Mouse (Mus musculus) liver, adult 2 months (tissue): ENCODE data around the gene Pwp2. TPM values are rescaled to one million over a fixed set of nuclear protein-coding genes. Genes with fewer than 3 reads are reported as not detected.
A peak's percentile ranks its signal among the peaks of the same experiment; 100 is the strongest.

Experiments used
- DNase-seq: peaks from one replicate; pipeline ENCODE4 v3.0.0-alpha.2; 2011; ENCODE audit warnings: low read depth, low spot score; ENCODE audit errors: extremely low read depth
- H3K27ac ChIP-seq: fragments of 200-500 bp; replicated peaks from 2 replicates; pipeline ENCODE4 v1.5.1; 2012; ENCODE audit warnings: low read depth, mild to moderate bottlenecking, control low read depth, inconsistent platforms, low read length; ENCODE audit not compliant: insufficient read depth
- H3K27me3 ChIP-seq: fragments of 200-500 bp; 2 replicates; pipeline ENCODE4 v1.6.1; 2012; ENCODE audit warnings: mild to moderate bottlenecking, moderate library complexity, low read length, inconsistent platforms; ENCODE audit not compliant: control insufficient read depth, insufficient read depth
- H3K36me3 ChIP-seq: fragments of 200-500 bp; 2 replicates; pipeline ENCODE4 v1.6.1; 2012; ENCODE audit warnings: low read length, inconsistent platforms; ENCODE audit not compliant: control insufficient read depth, insufficient read depth
- H3K4me1 ChIP-seq: fragments of 200-500 bp; 2 replicates; pipeline ENCODE4 v1.6.1; 2011; ENCODE audit warnings: low read length; ENCODE audit not compliant: control insufficient read depth, insufficient read depth
- H3K4me3 ChIP-seq: fragments of 200-500 bp; 2 replicates; pipeline ENCODE4 v1.5.1; 2011; ENCODE audit warnings: low read depth, mild to moderate bottlenecking, control low read depth, low read length, moderate library complexity; ENCODE audit not compliant: insufficient read depth
- H3K79me2 ChIP-seq: fragments of 200-500 bp; 2 replicates; pipeline ENCODE4 v1.6.1; 2012; ENCODE audit warnings: inconsistent platforms, mild to moderate bottlenecking, low read length, moderate library complexity; ENCODE audit not compliant: control insufficient read depth, insufficient read depth
- H3K9ac ChIP-seq: fragments of 200-500 bp; 2 replicates; pipeline ENCODE4 v1.6.1; 2012; ENCODE audit warnings: low read depth, mild to moderate bottlenecking, control low read depth, inconsistent platforms, low read length
- CTCF ChIP-seq: fragments of 200-500 bp; IDR thresholded peaks from 2 replicates; pipeline ENCODE4 v1.5.1; 2011; ENCODE audit warnings: low read depth, low read length, control low read depth
- POLR2A ChIP-seq: fragments of 200-500 bp; IDR thresholded peaks from 2 replicates; pipeline ENCODE4 v1.6.1; 2011; ENCODE audit warnings: low read length, control low read depth; ENCODE audit not compliant: insufficient read depth; ENCODE audit errors: extremely low read depth
- WGBS: fragments of 180-500 bp; shearing (Covaris S2); methylation state at CpG from one replicate; pipeline ENCODE4 v1.1.7; 2018; 5-methylcytosine and 5-hydroxymethylcytosine counted together
- polyA plus RNA-seq: library from polyadenylated mRNA; depleted of rRNA; stranded (reverse); fragments of >200 nt; gene quantifications from 2 replicates; pipeline ENCODE4 v1.2.3, GENCODE M21; 2012; rRNA removed
- total RNA-seq: library from RNA; depleted of rRNA; stranded (reverse); fragments of >200 nt; gene quantifications from 2 replicates; pipeline ENCODE4 v1.2.3, GENCODE M21; 2014; rRNA removed

The Pwp2 gene
- 5.3 and 7.5 TPM in 2 replicates for total RNA-seq
- polyA plus RNA-seq: 7.8 and 9.3 TPM in 2 replicates

DNA sequence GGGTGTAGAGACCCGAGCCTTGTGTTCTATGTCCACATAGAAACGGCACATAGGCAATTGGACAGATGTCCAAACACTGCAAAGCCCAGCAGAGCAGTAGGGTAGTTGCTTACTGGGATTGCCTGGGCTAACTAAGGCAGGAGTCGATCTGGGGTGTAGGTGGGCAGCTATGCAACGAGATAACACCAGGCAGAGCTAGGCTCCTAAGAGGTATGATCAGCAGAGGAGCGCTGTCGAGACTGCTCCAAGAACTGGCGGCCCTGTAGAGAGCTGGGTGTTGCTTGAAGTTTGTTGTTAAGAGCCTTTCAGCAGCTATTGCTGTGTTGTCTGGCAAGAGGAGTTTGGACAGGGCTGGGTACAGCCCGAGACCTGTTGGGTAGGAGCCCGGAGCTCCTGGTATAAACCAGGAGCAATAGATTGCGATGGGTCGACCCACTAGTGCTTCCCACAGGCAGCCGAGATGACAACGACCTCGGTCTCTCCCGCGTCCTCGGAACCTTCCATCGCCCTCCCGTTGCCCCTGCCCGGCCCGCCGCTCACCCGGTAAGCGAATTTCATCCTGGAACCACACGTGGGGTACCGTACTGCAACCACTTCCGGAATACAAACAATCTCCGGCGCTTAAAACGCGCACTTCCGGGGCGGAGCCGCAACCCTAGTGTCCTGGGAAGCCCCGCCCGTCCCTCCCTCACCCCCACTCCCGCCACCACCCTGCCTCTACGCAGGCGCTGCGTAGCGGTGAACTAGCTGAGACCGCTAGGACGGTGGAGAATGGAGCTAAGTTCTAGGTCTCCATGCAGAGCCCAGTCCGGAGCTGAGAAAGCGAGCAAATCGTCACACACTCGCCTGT, at the start of gene Pwp2:
TSS of gene Pwp2 (minus strand) at position 619 of the 850 bp plus-strand sequence.
- Histone ChIP-seq H3K4me1 (peaks cover 13% of the 10 kb centered on the region), H3K27ac (peak within 1 kb of the TSS; percentile 19), H3K4me3 (peak within 1 kb of the TSS; percentile 87), H3K36me3 (peaks cover 5% of the 10 kb centered on the region; the same call in 1 of the 2 replicates), H3K9ac (peak within 1 kb of the TSS; percentile 65), H3K27me3 (no peaks in the 10 kb centered on the region), H3K79me2 (no peaks in the 10 kb centered on the region)
- 2% methylated on average over 47 of the region's 47 CpGs for WGBS
- peak; percentile 59 for TF ChIP-seq POLR2A
- TF ChIP-seq CTCF: 0 out of 2 replicates have a peak, but pooled peaks have one; percentile 3
- peak; percentile 84 for DNase-seq

DNA sequence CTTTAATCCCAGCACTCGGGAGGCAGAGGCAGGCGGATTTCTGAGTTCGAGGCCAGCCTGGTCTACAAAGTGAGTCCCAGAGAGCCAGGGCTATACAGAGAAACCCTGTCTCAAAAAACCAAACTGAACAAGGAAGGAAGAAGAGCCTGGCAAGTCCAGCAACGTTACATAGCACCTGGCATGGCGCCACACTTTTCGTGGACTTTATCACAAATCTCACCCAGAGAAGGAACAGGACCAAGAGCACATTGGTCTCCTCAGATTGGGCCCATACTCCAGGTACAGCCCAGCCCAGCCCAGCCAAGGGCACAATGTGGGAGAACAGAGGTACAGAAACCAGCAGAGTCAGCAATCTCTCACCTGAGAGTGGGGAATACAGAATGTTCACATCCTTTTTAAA, 48.8 kb upstream of the Pwp2 start:
- TF ChIP-seq POLR2A: no peak
- no peak for TF ChIP-seq CTCF
- WGBS: 60% methylated on average over 6 of the region's 6 CpGs
- Histone ChIP-seq H3K9ac (no peak overlapping the region), H3K4me1 (peaks cover 22% of the 10 kb centered on the region), H3K36me3 (peaks cover 11% of the 10 kb centered on the region; the same call in 1 of the 2 replicates), H3K27me3 (no peaks in the 10 kb centered on the region), H3K27ac (no peak overlapping the region), H3K79me2 (peaks cover 54% of the 10 kb centered on the region; the same call in 1 of the 2 replicates), H3K4me3 (no peak overlapping the region)
- peak; percentile 76 for DNase-seq

DNA sequence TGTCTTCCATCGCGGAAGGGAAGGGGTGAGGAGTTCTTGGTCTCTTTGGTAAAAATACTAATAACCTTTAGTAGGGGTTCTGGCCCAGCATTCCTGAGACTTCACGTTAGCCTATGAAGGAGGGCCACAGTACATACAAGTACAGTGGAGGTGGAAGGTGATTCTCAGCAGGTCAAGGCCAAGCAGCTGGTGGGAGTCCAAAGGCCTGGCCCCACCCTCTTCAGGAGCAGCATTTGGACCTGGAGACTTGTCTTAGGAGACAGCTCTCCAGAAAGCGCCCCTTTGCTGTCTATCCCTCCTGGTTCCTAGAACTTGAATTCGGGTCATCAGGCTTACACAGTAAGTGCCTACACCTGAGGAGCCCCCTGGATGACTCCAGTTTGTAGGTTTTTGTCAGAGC, 48.2 kb upstream of the Pwp2 start:
- 89% methylated on average over 5 of the region's 5 CpGs for WGBS
- H3K27me3 ChIP-seq: no peaks in the 10 kb centered on the region
- H3K36me3 ChIP-seq: peaks cover 16% of the 10 kb centered on the region; the same call in 1 of the 2 replicates
- no peak overlapping the region for H3K4me3 ChIP-seq
- no peak overlapping the region for H3K27ac ChIP-seq
- no peak for TF ChIP-seq CTCF
- TF ChIP-seq POLR2A: no peak
- H3K79me2 ChIP-seq: peaks cover 48% of the 10 kb centered on the region; the same call in 1 of the 2 replicates
- H3K4me1 ChIP-seq: peaks cover 22% of the 10 kb centered on the region
- H3K9ac ChIP-seq: no peak overlapping the region
- DNase-seq: no peak

DNA sequence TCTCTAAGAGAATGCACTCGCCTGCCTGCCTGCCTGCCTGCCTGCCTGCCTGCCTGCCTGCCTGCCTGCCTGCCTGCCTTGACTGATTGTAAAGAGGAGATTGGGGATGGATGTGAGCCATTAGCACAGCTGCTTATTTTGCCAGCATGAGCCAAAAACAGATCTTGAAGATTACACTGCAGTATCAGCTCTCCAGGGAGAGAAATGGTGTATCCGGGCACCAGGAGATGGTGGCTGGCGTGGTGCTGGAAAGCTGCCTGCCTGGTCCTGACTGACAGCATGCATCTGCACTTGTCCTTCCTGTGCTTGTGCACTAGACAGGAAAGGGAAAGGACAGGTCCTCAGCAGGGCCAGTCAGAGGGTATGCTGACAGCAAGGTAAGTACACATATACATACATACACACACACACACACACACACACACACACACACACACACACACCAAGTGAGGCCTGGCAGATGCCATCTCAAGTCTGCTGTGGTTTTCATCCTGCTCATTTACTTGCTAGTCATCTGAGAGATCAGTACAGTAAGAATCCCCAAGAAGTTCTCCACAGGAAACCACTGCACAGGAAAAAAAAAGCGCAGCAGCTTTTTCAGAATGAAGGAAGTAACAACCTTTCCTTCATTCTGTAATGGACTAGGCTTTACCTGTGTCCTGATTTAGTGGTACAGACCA, 47.5 kb upstream of the Pwp2 start:
- no peak for DNase-seq
- Histone ChIP-seq H3K4me3 (no peak overlapping the region), H3K79me2 (peaks cover 45% of the 10 kb centered on the region; the same call in 1 of the 2 replicates), H3K27me3 (no peaks in the 10 kb centered on the region), H3K9ac (no peak overlapping the region), H3K27ac (no peak overlapping the region), H3K4me1 (peaks cover 24% of the 10 kb centered on the region), H3K36me3 (peaks cover 17% of the 10 kb centered on the region; the same call in 1 of the 2 replicates)
- WGBS: 77% methylated on average over 4 of the region's 4 CpGs
- no peak for TF ChIP-seq CTCF
- TF ChIP-seq POLR2A: no peak

DNA sequence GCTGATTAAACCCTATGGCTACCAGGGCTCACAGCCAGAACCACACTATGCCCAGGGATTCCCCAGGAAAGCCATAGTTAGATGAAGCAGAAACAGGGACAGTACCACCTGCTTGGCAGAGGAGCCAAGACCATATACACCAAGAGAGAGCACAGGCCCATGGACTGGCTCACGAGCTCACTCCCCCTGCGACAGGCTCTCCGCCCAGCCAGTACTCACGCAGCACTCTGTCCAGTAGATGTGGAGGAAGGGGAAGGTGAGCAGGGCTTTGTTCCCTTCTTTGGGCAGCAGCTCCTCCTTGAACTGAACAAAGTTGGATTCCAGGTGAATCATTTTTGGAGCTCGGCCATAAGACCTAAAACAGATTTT, 43.6 kb upstream of the Pwp2 start:
- H3K4me3 ChIP-seq: no peak overlapping the region
- no peak overlapping the region for H3K27ac ChIP-seq
- DNase-seq: no peak
- H3K36me3 ChIP-seq: peaks cover 22% of the 10 kb centered on the region; the same call in 1 of the 2 replicates
- H3K9ac ChIP-seq: no peak overlapping the region
- TF ChIP-seq CTCF: no peak
- TF ChIP-seq POLR2A: no peak
- peaks cover 23% of the 10 kb centered on the region; the same call in 1 of the 2 replicates for H3K79me2 ChIP-seq
- H3K27me3 ChIP-seq: no peaks in the 10 kb centered on the region
- WGBS: 92% methylated on average over 5 of the region's 5 CpGs
- peaks cover 2% of the 10 kb centered on the region for H3K4me1 ChIP-seq
